Mouse (Mus musculus) embryonic facial prominence, embryonic 12.5 days (tissue): ENCODE data around the gene Tgfbi. TPM values are rescaled to one million over a fixed set of nuclear protein-coding genes. Genes with fewer than 3 reads are reported as not detected.

Experiments used
- ATAC-seq: fragments of 200-750 bp; cut with Nextera tagmentation; 2 replicates; pipeline ENCODE4 v1.8.0; 2017; ENCODE audit not compliant: insufficient number of reproducible peaks, insufficient read depth, low FRiP score, low TSS enrichment
- H3K27ac ChIP-seq: fragments of 300-500 bp; sonication (generic); 2 replicates; pipeline ENCODE4 v1.5.1; 2016; ENCODE audit warnings: mild to moderate bottlenecking
- H3K27me3 ChIP-seq: fragments of 300-500 bp; sonication (generic); 2 replicates; pipeline ENCODE4 v1.6.1; 2016; ENCODE audit warnings: mild to moderate bottlenecking, moderate library complexity
- H3K36me3 ChIP-seq: fragments of 300-500 bp; sonication (generic); 2 replicates; pipeline ENCODE4 v1.6.1; 2016; ENCODE audit warnings: mild to moderate bottlenecking
- H3K4me1 ChIP-seq: fragments of 300-500 bp; sonication (generic); 2 replicates; pipeline ENCODE4 v1.6.1; 2016
- H3K4me2 ChIP-seq: fragments of 300-500 bp; sonication (generic); replicated peaks from 2 replicates; pipeline ENCODE4 v1.6.1; 2016; ENCODE audit warnings: mild to moderate bottlenecking, moderate library complexity
- H3K4me3 ChIP-seq: fragments of 300-500 bp; sonication (generic); 2 replicates; pipeline ENCODE4 v1.5.1; 2016; ENCODE audit warnings: mild to moderate bottlenecking
- H3K9ac ChIP-seq: fragments of 300-500 bp; sonication (generic); 2 replicates; pipeline ENCODE4 v1.6.1; 2016; ENCODE audit warnings: mild to moderate bottlenecking, moderate library complexity
- H3K9me3 ChIP-seq: fragments of 300-500 bp; sonication (generic); 2 replicates; pipeline ENCODE4 v1.6.1; 2016; ENCODE audit warnings: mild to moderate bottlenecking, moderate library complexity
- WGBS: fragments of 180-500 bp; shearing (Covaris S2); methylation state at CpG from one replicate; pipeline ENCODE4 v1.1.7; 2016; 5-methylcytosine and 5-hydroxymethylcytosine counted together
- polyA plus RNA-seq: library from polyadenylated mRNA; unstranded; fragments of >200 nt; fragmentation: Nextera tagmentation; extraction: Ambion mirVana; gene quantifications from 2 replicates; pipeline ENCODE4 v1.2.1, GENCODE M21; 2016

Tgfbi gene
- polyA plus RNA-seq, 1 experiment from 2014 or later, result 120 TPM

DNA sequence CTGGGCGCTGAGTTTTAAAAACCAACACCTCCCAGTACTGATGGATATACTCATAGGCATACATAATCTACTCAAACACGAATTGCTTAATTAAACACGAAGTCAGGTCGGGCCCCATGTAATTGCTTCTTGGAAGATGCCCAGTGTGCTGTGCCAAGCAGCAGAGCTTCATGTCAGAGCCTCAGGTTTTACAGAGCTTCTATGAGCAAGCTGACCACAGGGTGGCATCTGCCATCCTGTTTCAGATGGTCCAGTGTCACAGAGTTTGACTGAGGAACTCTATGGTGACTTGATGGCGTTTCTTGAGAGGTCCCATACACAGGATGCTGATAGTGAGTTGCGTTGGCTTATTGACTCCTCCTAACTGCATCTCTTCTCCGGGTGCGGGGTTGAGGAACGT is 6.5 kb downstream of the Tgfbi start:
- Histone ChIP-seq H3K9me3 (no peaks in the 10 kb centered on the region), H3K4me2 (no peak overlapping the region), H3K4me3 (no peak overlapping the region), H3K27me3 (no peaks in the 10 kb centered on the region), H3K36me3 (peaks cover 10% of the 10 kb centered on the region), H3K27ac (no peak overlapping the region), H3K9ac (no peak overlapping the region), H3K4me1 (peaks cover 49% of the 10 kb centered on the region)
- ATAC-seq, result no peak
- 81% methylated on average over 9 of the region's 9 CpGs for WGBS

GRCm38 (mm10) chr13:56616386-56616785 is 7.1 kb downstream of the Tgfbi start:
- Histone ChIP-seq H3K27me3 (no peaks in the 10 kb centered on the region), H3K9me3 (no peaks in the 10 kb centered on the region), H3K4me3 (no peak overlapping the region), H3K4me1 (peaks cover 47% of the 10 kb centered on the region), H3K9ac (no peak overlapping the region), H3K4me2 (no peak overlapping the region), H3K27ac (no peak overlapping the region), H3K36me3 (peaks cover 10% of the 10 kb centered on the region)
- ATAC-seq, result no peak
- WGBS, result 54% methylated on average over 7 of the region's 7 CpGs

DNA sequence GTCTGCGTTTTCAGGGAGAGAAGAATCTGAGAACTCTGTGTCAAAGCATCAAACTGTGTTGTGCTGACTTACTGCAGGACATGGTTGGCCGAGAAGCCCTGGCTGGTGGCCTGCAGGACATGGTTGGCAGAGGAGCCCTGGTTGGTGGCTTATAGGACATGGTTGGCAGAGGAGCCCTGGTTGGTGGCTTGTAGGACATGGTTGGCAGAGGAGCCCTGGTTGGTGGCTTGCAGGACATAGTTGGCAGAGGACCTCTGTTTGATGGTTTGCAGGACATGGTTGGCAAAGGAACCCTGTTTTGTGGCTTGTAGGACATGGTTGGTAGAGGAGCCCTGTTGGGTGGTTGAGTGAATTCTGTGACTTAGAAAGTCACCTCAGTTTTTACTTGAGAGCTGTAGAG is 7.9 kb downstream of the Tgfbi start:
- ATAC-seq, result no peak
- no peak overlapping the region for H3K9ac ChIP-seq
- H3K27ac ChIP-seq, result no peak overlapping the region
- H3K4me1 ChIP-seq, result peaks cover 47% of the 10 kb centered on the region
- 95% methylated on average over 2 of the region's 2 CpGs for WGBS
- H3K27me3 ChIP-seq, result no peaks in the 10 kb centered on the region
- no peak overlapping the region for H3K4me3 ChIP-seq
- no peaks in the 10 kb centered on the region for H3K9me3 ChIP-seq
- no peak overlapping the region for H3K4me2 ChIP-seq
- H3K36me3 ChIP-seq, result peaks cover 10% of the 10 kb centered on the region

DNA sequence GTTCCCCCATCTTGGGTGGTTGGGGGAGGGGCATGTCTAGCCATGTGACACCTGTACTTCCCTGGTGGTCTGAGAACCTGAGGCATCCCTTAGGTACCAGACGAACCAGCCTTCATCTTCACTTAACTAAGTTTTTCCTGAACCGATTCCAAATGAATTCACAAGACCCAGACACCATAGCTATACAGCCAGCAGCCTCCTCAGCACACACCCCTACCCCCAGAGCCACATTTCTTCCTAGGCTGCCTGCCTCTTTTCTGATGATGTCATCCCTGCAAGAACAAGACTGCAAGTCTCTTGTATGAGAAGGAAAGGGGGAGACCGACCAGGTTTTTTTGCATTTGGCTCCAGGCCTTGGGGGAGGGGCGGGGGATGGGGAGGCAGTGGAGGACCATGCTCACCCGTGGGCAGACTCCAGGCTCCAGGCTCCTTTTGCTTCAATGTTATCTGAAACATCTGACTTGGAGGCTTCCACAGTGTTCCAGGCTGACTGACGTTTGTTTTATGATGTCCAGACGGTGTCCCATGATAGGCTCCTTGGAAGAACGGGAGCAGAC is 13.0 kb downstream of the Tgfbi start:
- H3K4me2 ChIP-seq, result no peak overlapping the region
- H3K36me3 ChIP-seq, result peaks cover 33% of the 10 kb centered on the region

GRCm38 (mm10) chr13:56626524-56626923 is 17.2 kb downstream of the Tgfbi start:
- no peak overlapping the region for H3K4me3 ChIP-seq
- no peak for ATAC-seq
- no peak overlapping the region for H3K4me2 ChIP-seq
- peaks cover 19% of the 10 kb centered on the region for H3K4me1 ChIP-seq
- H3K9me3 ChIP-seq, result no peaks in the 10 kb centered on the region
- peaks cover 66% of the 10 kb centered on the region for H3K36me3 ChIP-seq
- H3K27ac ChIP-seq, result no peak overlapping the region
- WGBS, result 83% methylated on average over 6 of the region's 6 CpGs
- no peaks in the 10 kb centered on the region for H3K27me3 ChIP-seq
- H3K9ac ChIP-seq, result no peak overlapping the region

More for the DNA sequence above, 13.0 kb downstream of the Tgfbi start:
- Histone ChIP-seq H3K4me1 (peaks cover 32% of the 10 kb centered on the region), H3K9ac (0 out of 2 replicates have a peak overlapping the region, but pooled peaks have one; percentile 19), H3K9me3 (no peaks in the 10 kb centered on the region), H3K27ac (peak overlapping the region; percentile 68; the same call in 1 of the 2 replicates), H3K4me3 (no peak overlapping the region), H3K27me3 (no peaks in the 10 kb centered on the region)
- peak; percentile 62; the same call in 1 of the 2 replicates for ATAC-seq
- 37% methylated on average over 8 of the region's 8 CpGs for WGBS

GRCm38 (mm10) chr13:56630081-56630480 is 20.8 kb downstream of the Tgfbi start:
- ATAC-seq, result no peak
- 97% methylated on average over 4 of the region's 4 CpGs for WGBS
- peaks cover 70% of the 10 kb centered on the region for H3K36me3 ChIP-seq

GRCm38 (mm10) chr13:56630552-56630951 is 21.2 kb downstream of the Tgfbi start:
- Histone ChIP-seq H3K36me3 (peaks cover 65% of the 10 kb centered on the region), H3K4me2 (no peak overlapping the region), H3K27me3 (no peaks in the 10 kb centered on the region), H3K4me3 (no peak overlapping the region), H3K9ac (no peak overlapping the region), H3K27ac (no peak overlapping the region), H3K4me1 (peaks cover 25% of the 10 kb centered on the region), H3K9me3 (no peaks in the 10 kb centered on the region)
- no peak for ATAC-seq
- 72% methylated on average over 6 of the region's 6 CpGs for WGBS

More at GRCm38 (mm10) chr13:56630081-56630480, 20.8 kb downstream of the Tgfbi start:
- Histone ChIP-seq H3K4me2 (no peak overlapping the region), H3K4me1 (peaks cover 21% of the 10 kb centered on the region), H3K9me3 (no peaks in the 10 kb centered on the region), H3K4me3 (no peak overlapping the region), H3K9ac (no peak overlapping the region), H3K27ac (no peak overlapping the region), H3K27me3 (no peaks in the 10 kb centered on the region)

- 91% methylated on average over 7 of the region's 7 CpGs for WGBS
- ATAC-seq, result no peak
- Histone ChIP-seq H3K4me2 (no peak overlapping the region), H3K36me3 (peaks cover 60% of the 10 kb centered on the region), H3K27ac (no peak overlapping the region), H3K27me3 (no peaks in the 10 kb centered on the region), H3K4me3 (no peak overlapping the region), H3K9ac (no peak overlapping the region), H3K9me3 (no peaks in the 10 kb centered on the region), H3K4me1 (peaks cover 28% of the 10 kb centered on the region)
Measured at GRCm38 (mm10) chr13:56631332-56631731, 22.0 kb downstream of the Tgfbi start.

- peaks cover 25% of the 10 kb centered on the region for H3K4me1 ChIP-seq
- WGBS, result 3% methylated on average over 7 of the region's 7 CpGs
- H3K4me3 ChIP-seq, result no peak overlapping the region
- peak overlapping the region; percentile 2; the same call in 1 of the 2 replicates for H3K4me2 ChIP-seq
- H3K9ac ChIP-seq, result no peak overlapping the region
- peaks cover 42% of the 10 kb centered on the region for H3K36me3 ChIP-seq
- no peaks in the 10 kb centered on the region for H3K9me3 ChIP-seq
- H3K27me3 ChIP-seq, result no peaks in the 10 kb centered on the region
- peak; percentile 54; the same call in 1 of the 2 replicates for ATAC-seq
- H3K27ac ChIP-seq, result peak overlapping the region; percentile 86
Measured at GRCm38 (mm10) chr13:56634139-56634615, 24.9 kb downstream of the Tgfbi start.

DNA sequence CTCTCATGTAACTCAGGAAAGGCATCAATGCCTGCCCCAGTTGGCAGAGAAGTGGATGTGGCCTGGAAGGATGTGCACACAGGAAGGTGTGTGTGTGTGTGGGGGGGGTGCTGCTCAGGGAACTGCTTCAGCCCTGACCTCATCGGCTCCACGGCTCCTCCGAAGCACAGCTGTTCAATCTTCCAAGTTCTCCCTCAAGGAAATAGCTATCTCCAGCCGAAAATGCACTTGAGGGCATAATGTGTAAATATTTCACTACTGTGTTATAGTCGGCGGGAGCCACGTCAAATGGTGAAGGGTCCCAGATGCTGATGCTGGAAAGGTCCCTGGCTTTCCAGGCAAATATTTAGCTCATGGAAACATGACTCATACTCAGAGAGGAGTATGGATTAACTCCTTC is 25.6 kb downstream of the Tgfbi start:
- Histone ChIP-seq H3K27ac (peak overlapping the region; percentile 86), H3K4me3 (no peak overlapping the region), H3K4me2 (0 out of 2 replicates have a peak overlapping the region, but pooled peaks have one; percentile 2), H3K9ac (no peak overlapping the region), H3K4me1 (peaks cover 25% of the 10 kb centered on the region), H3K9me3 (no peaks in the 10 kb centered on the region), H3K36me3 (peaks cover 38% of the 10 kb centered on the region), H3K27me3 (no peaks in the 10 kb centered on the region)
- 16% methylated on average over 7 of the region's 7 CpGs for WGBS
- ATAC-seq, result no peak

DNA sequence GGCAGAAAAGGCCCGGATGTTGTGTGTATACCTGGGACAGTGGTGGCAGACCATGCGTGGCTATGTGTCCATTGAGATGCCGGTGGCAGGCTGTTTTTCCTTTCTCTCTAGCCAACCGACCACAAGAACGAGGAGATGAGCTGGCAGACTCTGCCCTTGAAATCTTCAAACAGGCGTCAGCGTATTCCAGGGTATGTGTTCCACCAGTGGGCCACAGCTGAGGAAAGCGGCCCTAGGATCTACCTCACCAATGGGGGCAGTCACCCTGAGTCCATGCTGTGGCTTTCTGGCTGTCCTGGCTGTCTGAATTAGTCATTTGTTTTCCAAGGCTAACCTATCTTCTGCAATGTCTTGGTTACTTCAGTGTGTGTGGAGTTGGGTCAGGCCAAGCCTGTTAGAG is 27.7 kb downstream of the Tgfbi start:
- Histone ChIP-seq H3K27me3 (no peaks in the 10 kb centered on the region), H3K4me2 (no peak overlapping the region), H3K9me3 (no peaks in the 10 kb centered on the region), H3K9ac (no peak overlapping the region), H3K4me3 (no peak overlapping the region), H3K27ac (no peak overlapping the region), H3K4me1 (peaks cover 25% of the 10 kb centered on the region), H3K36me3 (peaks cover 17% of the 10 kb centered on the region)
- no peak for ATAC-seq
- 94% methylated on average over 8 of the region's 8 CpGs for WGBS

- 88% methylated on average over 2 of the region's 2 CpGs for WGBS
- Histone ChIP-seq H3K4me2 (no peak overlapping the region), H3K27me3 (no peaks in the 10 kb centered on the region), H3K36me3 (peaks cover 3% of the 10 kb centered on the region), H3K4me3 (no peak overlapping the region), H3K27ac (no peak overlapping the region), H3K9ac (no peak overlapping the region), H3K9me3 (no peaks in the 10 kb centered on the region), H3K4me1 (peaks cover 18% of the 10 kb centered on the region)
- no peak for ATAC-seq
Measured at GRCm38 (mm10) chr13:56641746-56642145, 32.4 kb downstream of the Tgfbi start.
